Comparison of ENCODE assay signal across 19 mouse cellular contexts in genomic region chr15:85294632-85295031, GRCm38 (mm10). TPM values are rescaled to one million over a fixed set of nuclear protein-coding genes. Genes with fewer than 3 reads are reported as not detected.
DNase-seq lines count a peak whose midpoint lies in the region; ATAC-seq and TF ChIP-seq lines count a peak whose summit lies in the region.
"Had no signal": no experiment of that assay in that cellular context is flagged by ENCODE, and none has a peak within 500 bp of the region (broad histone marks: within the 10 kb centered on the region; RNA-seq: fewer than 3 reads in every experiment).

No protein-coding gene starts in this region.

- H3K9me3 ChIP-seq in kidney, postnatal 0 days (replicated peaks; ENCODE audit: low read length): no peaks in the 10 kb centered on the region
- H3K9me3 ChIP-seq in neural tube, embryonic 11.5 days (ENCODE audit: control insufficient read depth, low read length): no peaks in the 10 kb centered on the region
- H3K9me3 ChIP-seq in neural tube, embryonic 15.5 days (replicated peaks): no peaks in the 10 kb centered on the region
- H3K9me3 ChIP-seq in ES-E14 (ENCODE audit: control insufficient read depth, insufficient read depth, low read depth, low read length): no peaks in the 10 kb centered on the region
- no peaks in the 10 kb centered on the region for H3K9me3 ChIP-seq in limb, embryonic 10.5 days (replicated peaks)
- H3K9me3 ChIP-seq: heart, embryonic 15.5 days; kidney, embryonic 15.5 days; limb, embryonic 13.5 days; midbrain, embryonic 12.5 days had no signal

- 87% methylated on average over 3 of the region's 3 CpGs for WGBS in kidney, postnatal 0 days
- 82% methylated on average over 3 of the region's 3 CpGs for WGBS in neural tube, embryonic 11.5 days
- WGBS in neural tube, embryonic 15.5 days: 78% methylated on average over 3 of the region's 3 CpGs
- 84% methylated on average over 3 of the region's 3 CpGs for WGBS in limb, embryonic 10.5 days

- H3K4me2 ChIP-seq in kidney, postnatal 0 days (ENCODE audit: low read length): no peak overlapping the region
- no peak overlapping the region for H3K4me2 ChIP-seq in neural tube, embryonic 11.5 days (ENCODE audit: low read depth)
- no peak overlapping the region for H3K4me2 ChIP-seq in neural tube, embryonic 15.5 days
- H3K4me2 ChIP-seq: heart, embryonic 15.5 days; kidney, embryonic 15.5 days; limb, embryonic 13.5 days; midbrain, embryonic 12.5 days had no signal

- no peaks in the 10 kb centered on the region for H3K27me3 ChIP-seq in kidney, postnatal 0 days (ENCODE audit: insufficient read depth, low read length)
- H3K27me3 ChIP-seq in neural tube, embryonic 11.5 days (ENCODE audit: control insufficient read depth, insufficient read depth, low read length): no peaks in the 10 kb centered on the region
- no peaks in the 10 kb centered on the region for H3K27me3 ChIP-seq in neural tube, embryonic 15.5 days (replicated peaks)
- no peaks in the 10 kb centered on the region for H3K27me3 ChIP-seq in limb, embryonic 10.5 days (ENCODE audit: low read depth, poor library complexity, severe bottlenecking)
- H3K27me3 ChIP-seq: heart, embryonic 15.5 days; kidney, embryonic 15.5 days; limb, embryonic 13.5 days; midbrain, embryonic 12.5 days had no signal

- no peak overlapping the region for H3K4me3 ChIP-seq in kidney, postnatal 0 days (replicated peaks; ENCODE audit: low read depth, low read length)
- H3K4me3 ChIP-seq in neural tube, embryonic 11.5 days (ENCODE audit: low read depth, low read length): no peak overlapping the region
- H3K4me3 ChIP-seq in neural tube, embryonic 15.5 days (replicated peaks): no peak overlapping the region
- no peak overlapping the region for H3K4me3 ChIP-seq in ES-E14 (ENCODE audit: insufficient read depth in 1 of 2, low read depth in 1 of 2, low read length in 2 of 2, poor library complexity in 1 of 2, severe bottlenecking in 1 of 2)
- H3K4me3 ChIP-seq in limb, embryonic 10.5 days: no peak overlapping the region
- H3K4me3 ChIP-seq: heart, embryonic 15.5 days; kidney, embryonic 15.5 days; limb, embryonic 13.5 days; midbrain, embryonic 12.5 days had no signal

- ATAC-seq in kidney, postnatal 0 days (replicated peaks; ENCODE audit: low FRiP score, low read depth): no peak
- no peak for ATAC-seq in neural tube, embryonic 11.5 days (ENCODE audit: insufficient read depth, low FRiP score, low TSS enrichment)
- ATAC-seq in neural tube, embryonic 15.5 days (ENCODE audit: low FRiP score): no peak
- ATAC-seq in inflammation-experienced regulatory T-cells, adult 6 months: no peak
- ATAC-seq: activated CD4-positive, CD25-positive, alpha-beta regulatory T cell, adult 4 months had no signal

- H3K27ac ChIP-seq in kidney, postnatal 0 days: no peak overlapping the region
- no peak overlapping the region for H3K27ac ChIP-seq in neural tube, embryonic 11.5 days (ENCODE audit: low read depth, low read length)
- no peak overlapping the region for H3K27ac ChIP-seq in neural tube, embryonic 15.5 days (replicated peaks)
- no peak overlapping the region for H3K27ac ChIP-seq in ES-E14 (ENCODE audit: insufficient read depth, low read depth, low read length, poor library complexity, severe bottlenecking)
- H3K27ac ChIP-seq in limb, embryonic 10.5 days: no peak overlapping the region
- H3K27ac ChIP-seq: heart, embryonic 15.5 days; kidney, embryonic 15.5 days; limb, embryonic 13.5 days; midbrain, embryonic 12.5 days had no signal

- peaks cover 11% of the 10 kb centered on the region; the same call in 1 of the 2 replicates for H3K4me1 ChIP-seq in kidney, postnatal 0 days (replicated peaks; ENCODE audit: insufficient read depth, low read length)
- peaks cover 9% of the 10 kb centered on the region for H3K4me1 ChIP-seq in neural tube, embryonic 11.5 days (ENCODE audit: control insufficient read depth, insufficient read depth, low read length)
- peaks cover 31% of the 10 kb centered on the region for H3K4me1 ChIP-seq in neural tube, embryonic 15.5 days
- H3K4me1 ChIP-seq in ES-E14 (ENCODE audit: control insufficient read depth in 2 of 2, insufficient read depth in 2 of 2, low read length in 2 of 2, poor library complexity in 1 of 2): peaks cover 0 to 2% of the 10 kb centered on the region in 2 experiments; a peak in 1 of 4 replicates
- H3K4me1 ChIP-seq in limb, embryonic 10.5 days: peaks cover 25% of the 10 kb centered on the region

- DNase-seq in kidney, postnatal 0 days (ENCODE audit: low spot score): no peak
- DNase-seq in kidney, adult 11 months: no peak
- DNase-seq in neural tube, embryonic 11.5 days (ENCODE audit: low spot score): peak; percentile 4
- DNase-seq in ES-E14 (ENCODE audit: low read depth, low spot score): peak; percentile 29
- DNase-seq in induced T-regulatory cell, adult 2 months (ENCODE audit: low read depth): peak; percentile 4
- DNase-seq in limb, embryonic 10.5 days (ENCODE audit: low spot score): no peak
- DNase-seq: cerebellum, adult 18-20 months; embryo, embryonic 11 days; gastrocnemius, postnatal 36 days; layer of hippocampus, postnatal 36 days; lung, postnatal 4 days; thymus, postnatal 4 days had no signal

- TF ChIP-seq CTCF in kidney, postnatal 0 days (IDR thresholded peaks at IDR 0.05; ENCODE audit: low read depth): peak; percentile 55

- no peaks in the 10 kb centered on the region for H3K36me3 ChIP-seq in kidney, postnatal 0 days (ENCODE audit: insufficient read depth, low read length)
- H3K36me3 ChIP-seq in neural tube, embryonic 11.5 days (ENCODE audit: control insufficient read depth, insufficient read depth, low read length): no peaks in the 10 kb centered on the region
- H3K36me3 ChIP-seq in neural tube, embryonic 15.5 days: no peaks in the 10 kb centered on the region
- no peaks in the 10 kb centered on the region for H3K36me3 ChIP-seq in ES-E14 (ENCODE audit: control insufficient read depth, insufficient read depth, low read length, poor library complexity, severe bottlenecking)
- H3K36me3 ChIP-seq in limb, embryonic 10.5 days: no peaks in the 10 kb centered on the region
- H3K36me3 ChIP-seq: heart, embryonic 15.5 days; kidney, embryonic 15.5 days; limb, embryonic 13.5 days; midbrain, embryonic 12.5 days had no signal

- in situ Hi-C loops in ES-E14 (cut with MboI; ENCODE audit: low sequenced_read_pairs in 2 of 2, unreplicated experiment in 2 of 2): no loop called here

- no peak overlapping the region for H3K9ac ChIP-seq in kidney, postnatal 0 days (ENCODE audit: low read depth, low read length)
- no peak overlapping the region for H3K9ac ChIP-seq in neural tube, embryonic 11.5 days (ENCODE audit: low read length)
- no peak overlapping the region for H3K9ac ChIP-seq in neural tube, embryonic 15.5 days (replicated peaks)
- H3K9ac ChIP-seq in ES-E14 (ENCODE audit: insufficient read depth, low read depth, low read length, poor library complexity, severe bottlenecking): no peak overlapping the region
- H3K9ac ChIP-seq: heart, embryonic 15.5 days; kidney, embryonic 15.5 days; limb, embryonic 13.5 days; midbrain, embryonic 12.5 days had no signal

TF ChIP-seq in ES-E14, 5 proteins besides CTCF, POLR2A, EP300 and RAD21:
- TF ChIP-seq HCFC1 (IDR thresholded peaks at IDR 0.05; ENCODE audit: borderline replicate concordance, insufficient read depth, low read length) (no peak), ZC3H11A (IDR thresholded peaks at IDR 0.05; ENCODE audit: borderline replicate concordance, low read depth, low read length) (no peak), ZNF384 (IDR thresholded peaks at IDR 0.05; ENCODE audit: low read depth, low read length) (no peak), CHD2 (IDR thresholded peaks at IDR 0.05; ENCODE audit: low read depth, low read length) (no peak), MAFK (IDR thresholded peaks at IDR 0.05; ENCODE audit: insufficient read depth, low read depth, low read length) (no peak)
TF ChIP-seq in ES-E14: peak in this region for 0.

RNA-seq across cellular contexts. Expression of gene Atxn10, which starts 41.4 kb away (rescaled TPM):
- 215 and 237 TPM in 2 replicates for polyA plus RNA-seq in kidney, postnatal 0 days (2015; fragmentation: Nextera tagmentation; extraction: Ambion mirVana)
- 440 and 449 TPM in 2 replicates for polyA plus RNA-seq in neural tube, embryonic 11.5 days (2014; fragmentation: Nextera tagmentation; extraction: Ambion mirVana)
- polyA plus RNA-seq in neural tube, embryonic 15.5 days (2015; fragmentation: Nextera tagmentation; extraction: Ambion mirVana): 478 and 503 TPM in 2 replicates
- total RNA-seq in ES-E14 (2012; rRNA removed): 108 and 195 TPM in 2 replicates
- 100 to 1,000 TPM; 104 to 140 (median 107) TPM for polyA plus RNA-seq in inflammation-experienced regulatory T-cells, adult 6 months (2017; shearing (Covaris generic))
- 284 and 311 TPM in 2 replicates for polyA plus RNA-seq in limb, embryonic 10.5 days (2016; fragmentation: Nextera tagmentation; extraction: Ambion mirVana)

Comparison
In these comparisons a context has a peak if more than half of its experiments do, and no peak if none do; other contexts are left out.
1. DNase-seq: peak in neural tube, embryonic 11.5 days (single experiment), ES-E14 (single experiment) and induced T-regulatory cell, adult 2 months (single experiment); none in kidney, postnatal 0 days (single experiment), kidney, adult 11 months (single experiment) and limb, embryonic 10.5 days (single experiment).